Mouse (Mus musculus): Measurements from ENCODE around the gene Trappc12. TPM values are rescaled to one million over a fixed set of nuclear protein-coding genes. Genes with fewer than 3 reads are reported as not detected.

Trappc12 gene
- polyA plus RNA-seq, 1 experiment from 2014 or later = 11.2 TPM

DNA sequence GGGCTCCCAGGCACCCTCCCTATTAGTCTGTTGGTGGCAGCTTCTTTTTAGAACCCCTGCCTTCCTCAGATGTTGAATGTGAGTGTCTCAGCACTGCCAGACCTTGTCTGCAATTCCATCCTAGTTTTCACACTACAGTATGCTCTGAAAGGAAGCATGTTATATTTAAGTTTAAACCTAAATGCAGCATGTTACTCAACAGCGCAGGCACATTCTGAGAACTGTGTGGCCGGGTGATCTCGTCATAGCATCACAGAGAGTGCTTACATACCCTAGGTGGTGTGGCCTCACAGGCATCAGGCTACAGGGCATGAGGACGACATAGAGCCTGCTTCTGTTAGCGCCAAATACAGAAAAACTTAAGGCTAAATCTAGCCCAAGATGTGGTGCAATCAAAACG is 25.4 kb upstream of the Trappc12 start:
- no peak overlapping the region for H3K27ac ChIP-seq (ENCODE audit: low read depth)
- H3K4me2 ChIP-seq (ENCODE audit: low read depth, low read length) = no peak overlapping the region
- H3K4me3 ChIP-seq (ENCODE audit: low read depth, low read length) = no peak overlapping the region
- no peaks in the 10 kb centered on the region for H3K36me3 ChIP-seq (replicated peaks; ENCODE audit: insufficient read depth, low read length)
- ATAC-seq = no peak
- WGBS (ENCODE audit: insufficient replicate concordance) = 79% methylated on average over 6 of the region's 6 CpGs
- no peak for TF ChIP-seq EP300 (IDR thresholded peaks at IDR 0.05; ENCODE audit: low read depth)
- no peak for TF ChIP-seq CTCF (IDR thresholded peaks at IDR 0.05; ENCODE audit: low read depth)
- no peak for DNase-seq
- H3K9me3 ChIP-seq (ENCODE audit: low read length) = no peaks in the 10 kb centered on the region
- no peaks in the 10 kb centered on the region for H3K27me3 ChIP-seq (ENCODE audit: insufficient read depth, low read length)
- no peaks in the 10 kb centered on the region for H3K4me1 ChIP-seq (ENCODE audit: insufficient read depth)
- no peak overlapping the region for H3K9ac ChIP-seq (replicated peaks)

GRCm38 (mm10) chr12:28775120-28775519 is 24.8 kb upstream of the Trappc12 start:
- Histone ChIP-seq H3K27ac (ENCODE audit: low read depth) (no peak overlapping the region), H3K4me1 (ENCODE audit: insufficient read depth) (no peaks in the 10 kb centered on the region), H3K4me3 (ENCODE audit: low read depth, low read length) (no peak overlapping the region), H3K4me2 (ENCODE audit: low read depth, low read length) (no peak overlapping the region), H3K9me3 (ENCODE audit: low read length) (no peaks in the 10 kb centered on the region), H3K27me3 (ENCODE audit: insufficient read depth, low read length) (no peaks in the 10 kb centered on the region), H3K36me3 (replicated peaks; ENCODE audit: insufficient read depth, low read length) (no peaks in the 10 kb centered on the region), H3K9ac (replicated peaks) (no peak overlapping the region)
- WGBS (ENCODE audit: insufficient replicate concordance) = 63% methylated on average over 8 of the region's 8 CpGs
- ATAC-seq (no peak), DNase-seq (no peak)
- TF ChIP-seq CTCF (IDR thresholded peaks at IDR 0.05; ENCODE audit: low read depth) (no peak), EP300 (IDR thresholded peaks at IDR 0.05; ENCODE audit: low read depth) (no peak)

DNA sequence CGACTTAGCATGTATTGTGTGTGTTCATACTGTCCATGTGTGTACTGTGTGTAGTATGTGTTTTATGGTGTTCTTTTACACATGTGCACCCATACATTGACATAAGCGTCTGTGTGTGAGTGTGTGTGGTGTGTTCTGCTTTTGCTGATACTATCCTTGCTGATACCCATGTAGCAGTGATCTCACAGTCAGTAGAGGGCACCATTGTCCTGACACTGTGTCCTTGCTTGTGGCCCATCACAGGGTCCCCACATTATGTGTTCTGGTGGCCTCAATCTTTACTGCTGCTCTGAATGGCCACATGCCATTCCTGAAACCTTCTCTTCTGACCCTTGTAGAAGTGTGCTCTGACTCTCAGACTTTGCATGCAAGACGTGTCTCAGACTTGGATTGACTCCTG is 23.5 kb upstream of the Trappc12 start:
- H3K9me3 ChIP-seq (ENCODE audit: low read length) = no peaks in the 10 kb centered on the region
- H3K36me3 ChIP-seq (replicated peaks; ENCODE audit: insufficient read depth, low read length) = no peaks in the 10 kb centered on the region
- no peaks in the 10 kb centered on the region for H3K27me3 ChIP-seq (ENCODE audit: insufficient read depth, low read length)
- no peak overlapping the region for H3K4me2 ChIP-seq (ENCODE audit: low read depth, low read length)
- ATAC-seq = no peak
- H3K4me1 ChIP-seq (ENCODE audit: insufficient read depth) = no peaks in the 10 kb centered on the region
- H3K27ac ChIP-seq (ENCODE audit: low read depth) = no peak overlapping the region
- TF ChIP-seq CTCF (IDR thresholded peaks at IDR 0.05; ENCODE audit: low read depth) (peak; percentile 64), EP300 (IDR thresholded peaks at IDR 0.05; ENCODE audit: low read depth) (no peak)
- no peak for DNase-seq
- 79% methylated on average over 3 of the region's 3 CpGs for WGBS (ENCODE audit: insufficient replicate concordance)
- no peak overlapping the region for H3K4me3 ChIP-seq (ENCODE audit: low read depth, low read length)
- H3K9ac ChIP-seq (replicated peaks) = no peak overlapping the region

- Histone ChIP-seq H3K9me3 (ENCODE audit: low read length) (no peaks in the 10 kb centered on the region), H3K36me3 (replicated peaks; ENCODE audit: insufficient read depth, low read length) (no peaks in the 10 kb centered on the region), H3K9ac (replicated peaks) (no peak overlapping the region), H3K27ac (ENCODE audit: low read depth) (no peak overlapping the region), H3K4me2 (ENCODE audit: low read depth, low read length) (no peak overlapping the region), H3K27me3 (ENCODE audit: insufficient read depth, low read length) (no peaks in the 10 kb centered on the region), H3K4me3 (ENCODE audit: low read depth, low read length) (no peak overlapping the region), H3K4me1 (ENCODE audit: insufficient read depth) (no peaks in the 10 kb centered on the region)
- TF ChIP-seq EP300 (IDR thresholded peaks at IDR 0.05; ENCODE audit: low read depth) (no peak), CTCF (IDR thresholded peaks at IDR 0.05; ENCODE audit: low read depth) (no peak)
- 90% methylated on average over 7 of the region's 7 CpGs for WGBS (ENCODE audit: insufficient replicate concordance)
- DNase-seq (no peak), ATAC-seq (no peak)
Observed at GRCm38 (mm10) chr12:28769953-28770352, 19.7 kb upstream of the Trappc12 start.

- H3K27me3 ChIP-seq (ENCODE audit: insufficient read depth, low read length) = no peaks in the 10 kb centered on the region
- H3K4me3 ChIP-seq (ENCODE audit: low read depth, low read length) = no peak overlapping the region
- 87% methylated on average over 4 of the region's 4 CpGs for WGBS (ENCODE audit: insufficient replicate concordance)
- no peak overlapping the region for H3K4me2 ChIP-seq (ENCODE audit: low read depth, low read length)
- no peaks in the 10 kb centered on the region for H3K9me3 ChIP-seq (ENCODE audit: low read length)
- H3K9ac ChIP-seq (replicated peaks) = no peak overlapping the region
- DNase-seq (no peak), ATAC-seq (no peak)
- H3K27ac ChIP-seq (ENCODE audit: low read depth) = no peak overlapping the region
- TF ChIP-seq EP300 (IDR thresholded peaks at IDR 0.05; ENCODE audit: low read depth) (no peak), CTCF (IDR thresholded peaks at IDR 0.05; ENCODE audit: low read depth) (no peak)
- H3K4me1 ChIP-seq (ENCODE audit: insufficient read depth) = peaks cover 13% of the 10 kb centered on the region
- 0 out of 2 replicates have a peak, but pooled peaks cover 5% of the 10 kb centered on the region for H3K36me3 ChIP-seq (replicated peaks; ENCODE audit: insufficient read depth, low read length)
Observed at GRCm38 (mm10) chr12:28756019-28756418, 5.7 kb upstream of the Trappc12 start.

GRCm38 (mm10) chr12:28751508-28752263 is 1.4 kb upstream of the Trappc12 start, which contains the start of gene Eipr1:
Gene Eipr1 (plus strand): TSS chr12:28751803.
- H3K4me3 ChIP-seq (ENCODE audit: low read depth, low read length) = peak within 1 kb of the TSS; percentile 86
- DNase-seq (peak; percentile 91), ATAC-seq (peak; percentile 86)
- H3K4me2 ChIP-seq (ENCODE audit: low read depth, low read length) = peak within 1 kb of the TSS; percentile 81
- H3K27ac ChIP-seq (ENCODE audit: low read depth) = peak within 1 kb of the TSS; percentile 74
- H3K9me3 ChIP-seq (ENCODE audit: low read length) = no peaks in the 10 kb centered on the region
- H3K27me3 ChIP-seq (ENCODE audit: insufficient read depth, low read length) = no peaks in the 10 kb centered on the region
- 4% methylated on average over 36 of the region's 36 CpGs for WGBS (ENCODE audit: insufficient replicate concordance)
- peaks cover 30% of the 10 kb centered on the region for H3K4me1 ChIP-seq (ENCODE audit: insufficient read depth)
- peak within 1 kb of the TSS; percentile 73 for H3K9ac ChIP-seq (replicated peaks)
- H3K36me3 ChIP-seq (replicated peaks; ENCODE audit: insufficient read depth, low read length) = 0 out of 2 replicates have a peak, but pooled peaks cover 2% of the 10 kb centered on the region
- TF ChIP-seq EP300 (IDR thresholded peaks at IDR 0.05; ENCODE audit: low read depth) (no peak), CTCF (IDR thresholded peaks at IDR 0.05; ENCODE audit: low read depth) (peak; percentile 33)

All from liver, postnatal 0 days (tissue).